Mouse (Mus musculus): ENCODE results near the gene Tpx2. TPM values are rescaled to one million over a fixed set of nuclear protein-coding genes. Genes with fewer than 3 reads are reported as not detected.
A peak's percentile ranks its signal among the peaks of the same experiment; 100 is the strongest.

Tpx2 gene
- polyA plus RNA-seq, 1 experiment from 2014 or later = 14.8 TPM

DNA sequence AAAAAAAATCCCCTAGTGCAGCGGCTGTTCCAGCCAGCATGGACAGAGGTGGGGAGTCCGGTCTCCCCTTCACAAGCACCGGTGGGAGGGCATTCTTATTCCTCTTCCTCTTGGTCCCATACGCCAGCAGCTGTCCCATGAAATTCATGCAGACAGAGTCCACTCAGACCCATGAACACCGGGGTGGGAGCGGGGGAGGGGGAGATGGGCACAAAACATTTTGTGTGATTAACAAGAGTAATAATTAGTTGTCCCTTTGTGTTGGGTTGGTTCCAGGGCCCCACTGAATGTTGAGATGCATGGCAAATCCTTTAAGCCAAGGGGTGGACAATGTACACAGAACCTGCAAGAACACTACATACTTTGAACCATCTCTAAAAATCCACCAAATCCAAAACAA is 93.3 kb downstream of the Tpx2 start:
- Histone ChIP-seq H3K4me1 (ENCODE audit: control insufficient read depth, insufficient read depth, low read depth, low read length) (peaks cover 13% of the 10 kb centered on the region), H3K36me3 (ENCODE audit: control insufficient read depth, insufficient read depth, low read length) (no peaks in the 10 kb centered on the region), H3K27ac (ENCODE audit: low read depth, low read length) (no peak overlapping the region), H3K9me3 (ENCODE audit: control insufficient read depth, low read length) (no peaks in the 10 kb centered on the region), H3K9ac (ENCODE audit: low read depth, low read length) (no peak overlapping the region), H3K4me2 (ENCODE audit: low read length) (no peak overlapping the region), H3K4me3 (ENCODE audit: low read length) (no peak overlapping the region), H3K27me3 (replicated peaks; ENCODE audit: control insufficient read depth, insufficient read depth, low read length) (peaks cover 35% of the 10 kb centered on the region)
- no peak for ATAC-seq
- 71% methylated on average over 6 of the region's 6 CpGs for WGBS

DNA sequence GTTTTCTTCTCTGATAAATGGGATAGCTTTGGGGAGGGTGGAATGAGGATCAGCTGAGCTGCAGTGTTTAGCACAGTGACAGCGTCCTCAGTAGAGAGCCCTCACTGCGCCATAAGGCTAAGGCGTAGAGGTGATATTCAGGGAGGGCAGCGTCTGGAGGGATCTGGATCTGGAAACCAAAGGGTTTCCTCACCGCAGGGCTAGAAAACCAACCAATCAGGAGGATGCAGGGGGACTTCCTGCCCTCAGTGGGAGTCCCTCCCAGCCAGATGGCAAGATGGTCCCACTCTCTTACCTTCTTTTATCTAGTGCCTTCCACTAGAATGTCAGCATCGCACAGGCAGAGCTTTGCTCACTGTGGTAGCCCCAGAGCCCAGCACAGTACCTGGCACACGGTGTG is 94.0 kb downstream of the Tpx2 start:
- Histone ChIP-seq H3K27me3 (replicated peaks; ENCODE audit: control insufficient read depth, insufficient read depth, low read length) (peaks cover 33% of the 10 kb centered on the region), H3K9ac (ENCODE audit: low read depth, low read length) (no peak overlapping the region), H3K9me3 (ENCODE audit: control insufficient read depth, low read length) (no peaks in the 10 kb centered on the region), H3K4me2 (ENCODE audit: low read length) (no peak overlapping the region), H3K36me3 (ENCODE audit: control insufficient read depth, insufficient read depth, low read length) (no peaks in the 10 kb centered on the region), H3K4me3 (ENCODE audit: low read length) (no peak overlapping the region), H3K4me1 (ENCODE audit: control insufficient read depth, insufficient read depth, low read depth, low read length) (peaks cover 13% of the 10 kb centered on the region), H3K27ac (ENCODE audit: low read depth, low read length) (no peak overlapping the region)
- WGBS = 42% methylated on average over 7 of the region's 7 CpGs
- ATAC-seq = no peak

GRCm38 (mm10) chr2:152942898-152943515 is 95.2 kb downstream of the Tpx2 start:
- no peaks in the 10 kb centered on the region for H3K36me3 ChIP-seq (ENCODE audit: control insufficient read depth, insufficient read depth, low read length)
- WGBS = under 1% methylated on average over 58 of the region's 65 CpGs
- peak overlapping the region; percentile 48 for H3K4me3 ChIP-seq (ENCODE audit: low read length)
- no peaks in the 10 kb centered on the region for H3K9me3 ChIP-seq (ENCODE audit: control insufficient read depth, low read length)
- peak overlapping the region; percentile 67 for H3K9ac ChIP-seq (ENCODE audit: low read depth, low read length)
- peaks cover 33% of the 10 kb centered on the region for H3K27me3 ChIP-seq (replicated peaks; ENCODE audit: control insufficient read depth, insufficient read depth, low read length)
- ATAC-seq = 0 out of 2 replicates have a peak, but pooled peaks have one; percentile 16
- H3K27ac ChIP-seq (ENCODE audit: low read depth, low read length) = no peak overlapping the region
- peaks cover 13% of the 10 kb centered on the region for H3K4me1 ChIP-seq (ENCODE audit: control insufficient read depth, insufficient read depth, low read depth, low read length)
- peak overlapping the region; percentile 91 for H3K4me2 ChIP-seq (ENCODE audit: low read length)

- ATAC-seq = no peak
- Histone ChIP-seq H3K4me1 (ENCODE audit: control insufficient read depth, insufficient read depth, low read depth, low read length) (peaks cover 13% of the 10 kb centered on the region), H3K4me2 (ENCODE audit: low read length) (peak overlapping the region; percentile 91), H3K36me3 (ENCODE audit: control insufficient read depth, insufficient read depth, low read length) (no peaks in the 10 kb centered on the region), H3K9ac (ENCODE audit: low read depth, low read length) (peak overlapping the region; percentile 67; the same call in 1 of the 2 replicates), H3K27me3 (replicated peaks; ENCODE audit: control insufficient read depth, insufficient read depth, low read length) (peaks cover 33% of the 10 kb centered on the region), H3K4me3 (ENCODE audit: low read length) (peak overlapping the region; percentile 48), H3K9me3 (ENCODE audit: control insufficient read depth, low read length) (no peaks in the 10 kb centered on the region), H3K27ac (ENCODE audit: low read depth, low read length) (no peak overlapping the region)
- WGBS = 6% methylated on average over 8 of the region's 8 CpGs
Observed at GRCm38 (mm10) chr2:152943568-152943967, 95.8 kb downstream of the Tpx2 start.

DNA sequence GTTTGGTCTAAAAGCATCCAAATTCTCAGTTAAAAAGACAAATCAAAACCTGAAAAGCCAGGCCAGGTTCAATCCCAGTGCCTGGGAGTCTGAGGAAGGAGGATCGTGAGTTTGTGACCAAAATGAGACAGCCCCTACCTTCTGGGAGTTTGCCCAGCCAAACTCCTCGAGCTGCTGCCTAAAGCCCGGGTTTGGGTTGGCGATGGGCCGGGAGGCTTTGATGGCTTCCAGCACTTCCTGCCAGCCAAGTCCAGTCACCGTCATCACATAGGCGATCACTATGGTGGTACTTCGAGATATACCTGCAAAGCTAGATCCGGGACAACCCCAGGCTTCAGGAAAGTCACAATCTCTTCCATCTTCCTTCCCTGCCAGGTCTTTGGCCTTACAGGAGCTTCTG is 96.2 kb downstream of the Tpx2 start:
- no peaks in the 10 kb centered on the region for H3K36me3 ChIP-seq (ENCODE audit: control insufficient read depth, insufficient read depth, low read length)
- 66% methylated on average over 9 of the region's 9 CpGs for WGBS
- peaks cover 33% of the 10 kb centered on the region for H3K27me3 ChIP-seq (replicated peaks; ENCODE audit: control insufficient read depth, insufficient read depth, low read length)
- H3K9ac ChIP-seq (ENCODE audit: low read depth, low read length) = no peak overlapping the region
- H3K4me3 ChIP-seq (ENCODE audit: low read length) = no peak overlapping the region
- H3K4me1 ChIP-seq (ENCODE audit: control insufficient read depth, insufficient read depth, low read depth, low read length) = peaks cover 13% of the 10 kb centered on the region
- H3K4me2 ChIP-seq (ENCODE audit: low read length) = no peak overlapping the region
- no peaks in the 10 kb centered on the region for H3K9me3 ChIP-seq (ENCODE audit: control insufficient read depth, low read length)
- no peak overlapping the region for H3K27ac ChIP-seq (ENCODE audit: low read depth, low read length)
- ATAC-seq = no peak

Small RNA genes within 50 kb of the gene (microRNA-seq; reads per million reads assigned to microRNA genes)
- 1.5 reads per million for gene Mir5622

Other genes with a start within 250 kb of the Tpx2 start
- gene Defb45, start 248.6 kb upstream of the Tpx2 start, polyA plus RNA-seq (2015; fragmentation: Nextera tagmentation; extraction: Ambion mirVana) = not detected in 2 replicates
- gene Defb36, start 243.6 kb upstream of the Tpx2 start, polyA plus RNA-seq (2015; fragmentation: Nextera tagmentation; extraction: Ambion mirVana) = not detected in 2 replicates
- not detected in 2 replicates for gene Defb25, start 224.9 kb upstream of the Tpx2 start, polyA plus RNA-seq (2015; fragmentation: Nextera tagmentation; extraction: Ambion mirVana)
- 0.80 and 0.82 TPM in 2 replicates for gene Rem1, start 221.0 kb upstream of the Tpx2 start, polyA plus RNA-seq (2015; fragmentation: Nextera tagmentation; extraction: Ambion mirVana)
- 172 and 178 TPM in 2 replicates for gene H13, start 178.5 kb upstream of the Tpx2 start, polyA plus RNA-seq (2015; fragmentation: Nextera tagmentation; extraction: Ambion mirVana)
- gene Mcts2, start 160.9 kb upstream of the Tpx2 start, polyA plus RNA-seq (2015; fragmentation: Nextera tagmentation; extraction: Ambion mirVana) = 32.2 and 36.7 TPM in 2 replicates
- 56.8 and 68.4 TPM in 2 replicates for gene Id1, start 111.7 kb upstream of the Tpx2 start, polyA plus RNA-seq (2015; fragmentation: Nextera tagmentation; extraction: Ambion mirVana)
- gene Cox4i2, start 93.8 kb upstream of the Tpx2 start, polyA plus RNA-seq (2015; fragmentation: Nextera tagmentation; extraction: Ambion mirVana) = 6.7 and 7.0 TPM in 2 replicates
- gene Bcl2l1, start 16.2 kb upstream of the Tpx2 start, polyA plus RNA-seq (2015; fragmentation: Nextera tagmentation; extraction: Ambion mirVana) = 138 and 159 TPM in 2 replicates
- 0.21 and 0.44 TPM in 2 replicates for gene Mylk2, start 63.4 kb downstream of the Tpx2 start, polyA plus RNA-seq (2015; fragmentation: Nextera tagmentation; extraction: Ambion mirVana)
- 4.2 and 4.5 TPM in 2 replicates for gene Foxs1, start 85.2 kb downstream of the Tpx2 start, polyA plus RNA-seq (2015; fragmentation: Nextera tagmentation; extraction: Ambion mirVana)
- gene Dusp15, start 103.7 kb downstream of the Tpx2 start, polyA plus RNA-seq (2015; fragmentation: Nextera tagmentation; extraction: Ambion mirVana) = 11.6 and 13.6 TPM in 2 replicates
- gene Ttll9, start 114.5 kb downstream of the Tpx2 start, polyA plus RNA-seq (2015; fragmentation: Nextera tagmentation; extraction: Ambion mirVana) = 9.2 and 10.5 TPM in 2 replicates
- 247 and 274 TPM in 2 replicates for gene Pdrg1, start 167.5 kb downstream of the Tpx2 start, polyA plus RNA-seq (2015; fragmentation: Nextera tagmentation; extraction: Ambion mirVana)
- 1.8 and 2.0 TPM in 2 replicates for gene Xkr7, start 183.9 kb downstream of the Tpx2 start, polyA plus RNA-seq (2015; fragmentation: Nextera tagmentation; extraction: Ambion mirVana)
- gene Ccm2l, start 218.0 kb downstream of the Tpx2 start, polyA plus RNA-seq (2015; fragmentation: Nextera tagmentation; extraction: Ambion mirVana) = 0.58 and 1.4 TPM in 2 replicates